Mouse (Mus musculus): ENCODE data around the gene Prpf3. TPM values are rescaled to one million over a fixed set of nuclear protein-coding genes. Genes with fewer than 3 reads are reported as not detected.
A peak's percentile ranks its signal among the peaks of the same experiment; 100 is the strongest.

The Prpf3 gene
- polyA plus RNA-seq, 1 experiment from 2014 or later = 30.7 TPM

GRCm38 (mm10) chr3:95879063-95879462 is 23.4 kb upstream of the Prpf3 start:
- H3K27ac ChIP-seq = no peak overlapping the region
- DNase-seq (no peak), ATAC-seq (ENCODE audit: low read depth) (no peak)
- WGBS (ENCODE audit: insufficient replicate concordance) = 81% methylated on average over 4 of the region's 4 CpGs
- peaks cover 37% of the 10 kb centered on the region for H3K4me1 ChIP-seq (replicated peaks)
- H3K27me3 ChIP-seq = peaks cover 23% of the 10 kb centered on the region
- no peak overlapping the region for H3K4me2 ChIP-seq
- H3K36me3 ChIP-seq = no peaks in the 10 kb centered on the region
- H3K9me3 ChIP-seq (replicated peaks) = no peaks in the 10 kb centered on the region
- H3K9ac ChIP-seq = no peak overlapping the region
- H3K4me3 ChIP-seq (replicated peaks) = no peak overlapping the region

DNA sequence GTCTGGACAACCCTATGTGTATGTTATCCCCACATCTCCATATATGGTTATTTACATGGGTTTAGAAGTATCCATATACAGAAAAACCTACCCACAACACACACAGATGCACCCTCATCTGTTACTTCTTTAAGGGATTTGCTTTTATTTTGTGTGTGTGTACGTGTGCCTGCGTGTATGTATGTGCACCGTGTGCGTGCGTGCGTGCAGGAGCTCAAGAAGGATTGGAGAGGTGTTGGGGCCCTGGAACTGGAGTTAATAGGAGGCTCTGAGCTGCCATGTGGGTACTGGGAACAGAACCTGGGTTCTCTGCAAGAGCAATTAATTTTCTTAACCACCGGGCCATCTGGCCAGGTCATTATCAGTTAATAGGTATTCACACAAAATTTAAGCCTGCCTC is 16.4 kb upstream of the Prpf3 start:
- DNase-seq = no peak
- H3K36me3 ChIP-seq = peaks cover 26% of the 10 kb centered on the region
- H3K27me3 ChIP-seq = no peaks in the 10 kb centered on the region
- peak overlapping the region; percentile 86 for H3K9ac ChIP-seq
- H3K9me3 ChIP-seq (replicated peaks) = no peaks in the 10 kb centered on the region
- H3K4me3 ChIP-seq (replicated peaks) = peak overlapping the region; percentile 74
- peaks cover 46% of the 10 kb centered on the region for H3K4me1 ChIP-seq (replicated peaks)
- H3K4me2 ChIP-seq = peak overlapping the region; percentile 81
- WGBS (ENCODE audit: insufficient replicate concordance) = 61% methylated on average over 7 of the region's 7 CpGs
- ATAC-seq (ENCODE audit: low read depth) = no peak
- H3K27ac ChIP-seq = peak overlapping the region; percentile 58

DNA sequence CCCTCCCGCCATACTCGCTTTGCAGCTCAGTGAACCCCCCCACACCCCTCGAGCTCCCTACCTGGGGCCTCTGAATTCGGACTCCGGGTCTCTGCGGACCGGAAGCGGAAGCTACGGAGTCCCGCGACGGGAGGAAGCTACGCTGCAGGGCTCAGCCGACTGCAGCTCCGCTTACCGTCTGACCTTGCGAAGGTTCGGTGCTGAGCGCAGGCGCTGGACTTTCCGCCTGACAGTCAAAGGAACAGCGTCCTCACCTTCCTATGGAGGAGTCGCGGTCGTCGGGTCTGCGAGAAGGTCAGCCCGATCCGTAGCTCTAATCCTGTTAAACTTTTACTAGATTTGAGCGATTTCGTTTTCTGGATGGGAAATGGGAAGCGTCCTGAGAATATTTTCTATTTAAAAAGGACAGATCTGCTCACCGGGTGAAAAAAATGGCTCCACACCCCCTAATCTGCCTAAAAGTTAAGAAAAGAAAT is 15.7 kb upstream of the Prpf3 start, which contains the start of gene Mrps21:
TSS of gene Mrps21 (minus strand) at position 128 of the 476 bp plus-strand sequence.
- peak; percentile 81 for DNase-seq
- WGBS (ENCODE audit: insufficient replicate concordance) = under 1% methylated on average over 33 of the region's 33 CpGs
- Histone ChIP-seq H3K27ac (peak within 1 kb of the TSS; percentile 89), H3K4me3 (replicated peaks) (peak within 1 kb of the TSS; percentile 74), H3K9ac (peak within 1 kb of the TSS; percentile 86), H3K4me2 (peak within 1 kb of the TSS; percentile 81), H3K9me3 (replicated peaks) (no peaks in the 10 kb centered on the region), H3K27me3 (no peaks in the 10 kb centered on the region), H3K36me3 (peaks cover 31% of the 10 kb centered on the region), H3K4me1 (replicated peaks) (peaks cover 46% of the 10 kb centered on the region)
- peak; percentile 94 for ATAC-seq (ENCODE audit: low read depth)

DNA sequence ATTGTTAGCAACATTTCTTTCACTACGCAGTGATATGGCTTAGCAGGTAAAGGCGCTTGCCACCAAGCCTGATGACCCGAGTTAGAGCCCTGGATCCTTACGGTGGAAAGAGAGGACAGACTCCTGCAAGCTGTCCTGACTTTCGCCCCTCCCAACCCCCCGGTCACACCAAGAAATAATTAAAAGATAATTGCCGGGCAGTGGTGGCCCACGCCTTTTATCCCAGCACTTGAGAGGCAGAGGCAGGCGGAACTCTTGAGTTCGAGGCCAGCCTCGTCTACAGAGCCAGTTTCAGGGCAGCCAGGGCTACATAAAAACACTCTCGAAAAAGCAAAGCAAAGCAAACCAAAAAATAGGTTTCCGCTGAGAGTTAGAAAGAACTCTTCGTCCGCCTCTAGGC is 15.3 kb upstream of the Prpf3 start:
- peaks cover 35% of the 10 kb centered on the region for H3K36me3 ChIP-seq
- DNase-seq = no peak
- H3K4me3 ChIP-seq (replicated peaks) = peak overlapping the region; percentile 74
- peak overlapping the region; percentile 86 for H3K9ac ChIP-seq
- peak overlapping the region; percentile 81 for H3K4me2 ChIP-seq
- H3K27me3 ChIP-seq = no peaks in the 10 kb centered on the region
- peak; percentile 51 for ATAC-seq (ENCODE audit: low read depth)
- peaks cover 46% of the 10 kb centered on the region for H3K4me1 ChIP-seq (replicated peaks)
- 3% methylated on average over 15 of the region's 15 CpGs for WGBS (ENCODE audit: insufficient replicate concordance)
- H3K27ac ChIP-seq = peak overlapping the region; percentile 89
- H3K9me3 ChIP-seq (replicated peaks) = no peaks in the 10 kb centered on the region

DNA sequence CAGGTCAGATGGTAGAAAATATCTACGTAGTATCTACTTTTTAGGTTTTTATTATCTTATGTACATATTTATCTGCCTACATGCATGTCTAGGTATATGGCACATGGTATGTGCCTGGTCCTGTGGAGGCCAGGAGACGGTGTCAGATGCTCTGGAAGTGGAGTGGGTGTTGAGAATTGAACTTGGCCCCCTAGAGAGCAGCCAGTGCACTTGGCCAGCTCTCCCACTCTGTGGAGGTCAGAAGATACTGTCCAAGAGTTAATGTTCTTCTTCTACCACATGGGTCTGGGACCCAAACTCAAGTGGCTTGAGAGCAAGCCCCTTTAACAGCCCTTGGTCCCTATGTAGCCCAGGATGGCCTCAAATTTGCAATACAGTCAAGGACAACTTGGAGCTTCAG is 11.7 kb upstream of the Prpf3 start:
- H3K36me3 ChIP-seq = peaks cover 58% of the 10 kb centered on the region
- no peak overlapping the region for H3K4me3 ChIP-seq (replicated peaks)
- no peaks in the 10 kb centered on the region for H3K9me3 ChIP-seq (replicated peaks)
- H3K27ac ChIP-seq = no peak overlapping the region
- ATAC-seq (ENCODE audit: low read depth) (no peak), DNase-seq (no peak)
- WGBS (ENCODE audit: insufficient replicate concordance) = 79% methylated on average over 2 of the region's 2 CpGs
- no peak overlapping the region for H3K9ac ChIP-seq
- H3K4me2 ChIP-seq = no peak overlapping the region
- no peaks in the 10 kb centered on the region for H3K27me3 ChIP-seq
- H3K4me1 ChIP-seq (replicated peaks) = peaks cover 31% of the 10 kb centered on the region

DNA sequence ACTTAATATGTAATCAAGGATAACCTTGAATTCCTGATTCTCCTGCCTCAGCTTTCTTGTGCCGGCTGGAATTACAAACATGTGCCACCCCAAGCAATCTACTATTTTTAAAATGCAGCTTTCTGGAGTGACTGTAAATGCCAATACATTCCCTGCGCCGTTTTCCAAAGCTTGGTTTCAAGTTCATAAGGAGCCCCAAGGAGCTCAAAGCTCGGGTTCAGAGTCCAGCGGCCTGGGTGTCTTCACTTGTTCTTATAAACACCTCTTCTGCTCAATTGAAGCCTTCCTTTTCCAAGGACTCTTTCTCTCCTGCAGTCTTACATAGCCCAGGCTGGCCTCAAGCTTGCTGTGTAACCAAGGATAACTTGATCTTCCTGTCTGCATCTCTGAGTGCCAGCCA is 10.4 kb upstream of the Prpf3 start:
- Histone ChIP-seq H3K4me2 (no peak overlapping the region), H3K27me3 (no peaks in the 10 kb centered on the region), H3K4me3 (replicated peaks) (no peak overlapping the region), H3K9me3 (replicated peaks) (no peaks in the 10 kb centered on the region), H3K27ac (no peak overlapping the region), H3K4me1 (replicated peaks) (peaks cover 26% of the 10 kb centered on the region), H3K36me3 (peaks cover 58% of the 10 kb centered on the region), H3K9ac (no peak overlapping the region)
- ATAC-seq (ENCODE audit: low read depth) (no peak), DNase-seq (no peak)
- WGBS (ENCODE audit: insufficient replicate concordance) = 85% methylated on average over 5 of the region's 5 CpGs

DNA sequence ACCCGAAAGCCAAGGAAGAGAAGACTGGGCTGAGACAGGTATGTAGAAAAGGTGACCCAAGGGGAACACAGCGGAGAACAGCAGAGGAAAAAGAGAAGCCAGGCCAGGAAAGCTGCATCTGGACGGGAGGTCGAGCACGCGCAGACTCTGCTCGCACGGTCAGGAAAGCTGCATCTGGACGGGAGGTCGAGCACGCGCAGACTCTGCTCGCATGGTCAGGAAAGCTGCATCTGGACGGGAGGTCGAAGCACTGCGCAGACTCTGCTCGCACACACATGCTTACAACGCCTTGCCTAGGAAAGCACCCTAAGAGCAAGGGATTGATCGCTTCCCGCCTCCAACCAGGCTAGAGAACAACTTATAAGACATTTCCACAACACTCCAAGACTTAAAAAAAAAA is 9.9 kb upstream of the Prpf3 start:
- H3K9me3 ChIP-seq (replicated peaks) = no peaks in the 10 kb centered on the region
- H3K36me3 ChIP-seq = peaks cover 58% of the 10 kb centered on the region
- H3K4me1 ChIP-seq (replicated peaks) = peaks cover 22% of the 10 kb centered on the region
- ATAC-seq (ENCODE audit: low read depth) (no peak), DNase-seq (no peak)
- H3K4me2 ChIP-seq = no peak overlapping the region
- H3K4me3 ChIP-seq (replicated peaks) = no peak overlapping the region
- H3K27ac ChIP-seq = no peak overlapping the region
- 0 out of 2 replicates have a peak overlapping the region, but pooled peaks have one; percentile 15 for H3K9ac ChIP-seq
- WGBS (ENCODE audit: insufficient replicate concordance) = 90% methylated on average over 20 of the region's 20 CpGs
- no peaks in the 10 kb centered on the region for H3K27me3 ChIP-seq

DNA sequence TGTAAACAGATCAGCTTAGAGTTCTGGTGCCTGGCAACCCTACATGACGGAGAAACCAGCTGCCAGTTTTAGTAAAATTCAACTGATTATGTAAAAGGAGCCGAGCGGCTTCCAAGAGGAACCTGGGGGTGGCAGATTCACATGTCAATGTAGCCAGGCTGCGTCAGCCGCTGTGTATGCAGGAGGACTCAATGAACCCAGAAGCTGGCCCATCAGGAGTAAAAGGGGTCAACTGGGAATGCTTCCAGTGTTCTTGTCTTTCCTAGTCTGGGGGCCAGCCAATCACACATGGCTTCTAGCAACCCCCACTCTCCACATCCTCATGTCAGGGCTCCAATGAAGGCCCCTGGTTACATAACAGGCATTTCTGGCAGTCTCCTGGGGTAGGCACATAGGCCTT is 9.4 kb upstream of the Prpf3 start:
- Histone ChIP-seq H3K27me3 (no peaks in the 10 kb centered on the region), H3K27ac (no peak overlapping the region), H3K4me2 (no peak overlapping the region), H3K9ac (peak overlapping the region; percentile 15; the same call in 1 of the 2 replicates), H3K4me1 (replicated peaks) (peaks cover 17% of the 10 kb centered on the region; the same call in 1 of the 2 replicates), H3K9me3 (replicated peaks) (no peaks in the 10 kb centered on the region), H3K36me3 (peaks cover 54% of the 10 kb centered on the region), H3K4me3 (replicated peaks) (no peak overlapping the region)
- DNase-seq (no peak), ATAC-seq (ENCODE audit: low read depth) (no peak)
- WGBS (ENCODE audit: insufficient replicate concordance) = 82% methylated on average over 5 of the region's 5 CpGs

GRCm38 (mm10) chr3:95863578-95863977 is 7.9 kb upstream of the Prpf3 start:
- no peak overlapping the region for H3K4me2 ChIP-seq
- 59% methylated on average over 7 of the region's 7 CpGs for WGBS (ENCODE audit: insufficient replicate concordance)
- H3K4me1 ChIP-seq (replicated peaks) = peaks cover 9% of the 10 kb centered on the region; the same call in 1 of the 2 replicates
- no peak overlapping the region for H3K9ac ChIP-seq
- no peak for DNase-seq
- H3K27me3 ChIP-seq = no peaks in the 10 kb centered on the region
- ATAC-seq (ENCODE audit: low read depth) = no peak
- peaks cover 40% of the 10 kb centered on the region for H3K36me3 ChIP-seq
- H3K9me3 ChIP-seq (replicated peaks) = no peaks in the 10 kb centered on the region
- no peak overlapping the region for H3K27ac ChIP-seq
- no peak overlapping the region for H3K4me3 ChIP-seq (replicated peaks)

- Histone ChIP-seq H3K4me2 (no peak overlapping the region), H3K9me3 (replicated peaks) (no peaks in the 10 kb centered on the region), H3K27ac (no peak overlapping the region), H3K9ac (no peak overlapping the region), H3K36me3 (peaks cover 30% of the 10 kb centered on the region), H3K27me3 (no peaks in the 10 kb centered on the region), H3K4me1 (replicated peaks) (peaks cover 9% of the 10 kb centered on the region; the same call in 1 of the 2 replicates), H3K4me3 (replicated peaks) (no peak overlapping the region)
- peak; percentile 74 for DNase-seq
- peak; percentile 79 for ATAC-seq (ENCODE audit: low read depth)
- WGBS (ENCODE audit: insufficient replicate concordance) = 35% methylated on average over 2 of the region's 2 CpGs
Observed at GRCm38 (mm10) chr3:95861796-95862195, 6.1 kb upstream of the Prpf3 start.

DNA sequence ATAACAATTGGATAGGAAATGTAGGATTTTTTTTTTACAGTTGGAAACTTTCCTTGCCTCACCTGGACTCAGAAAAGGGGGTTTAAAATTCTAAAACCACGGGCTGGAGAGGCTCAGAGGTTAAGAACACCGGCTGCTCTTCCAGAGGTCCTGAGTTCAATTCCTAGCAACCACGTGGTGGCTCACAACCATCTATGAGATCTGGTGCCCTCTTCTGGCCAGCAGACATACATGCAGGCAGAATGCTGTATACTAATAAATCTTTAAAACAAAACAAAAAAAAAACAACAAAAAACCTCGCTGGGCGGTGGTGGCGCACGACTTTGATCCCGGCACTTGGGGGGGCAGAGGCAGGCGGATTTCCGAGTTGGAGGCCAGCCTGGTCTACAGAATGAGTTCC is 5.5 kb upstream of the Prpf3 start:
- no peak for DNase-seq
- Histone ChIP-seq H3K4me1 (replicated peaks) (peaks cover 14% of the 10 kb centered on the region), H3K27me3 (no peaks in the 10 kb centered on the region), H3K4me2 (no peak overlapping the region), H3K4me3 (replicated peaks) (no peak overlapping the region), H3K9ac (no peak overlapping the region), H3K27ac (no peak overlapping the region), H3K9me3 (replicated peaks) (no peaks in the 10 kb centered on the region), H3K36me3 (peaks cover 25% of the 10 kb centered on the region)
- no peak for ATAC-seq (ENCODE audit: low read depth)
- 45% methylated on average over 10 of the region's 10 CpGs for WGBS (ENCODE audit: insufficient replicate concordance)

DNA sequence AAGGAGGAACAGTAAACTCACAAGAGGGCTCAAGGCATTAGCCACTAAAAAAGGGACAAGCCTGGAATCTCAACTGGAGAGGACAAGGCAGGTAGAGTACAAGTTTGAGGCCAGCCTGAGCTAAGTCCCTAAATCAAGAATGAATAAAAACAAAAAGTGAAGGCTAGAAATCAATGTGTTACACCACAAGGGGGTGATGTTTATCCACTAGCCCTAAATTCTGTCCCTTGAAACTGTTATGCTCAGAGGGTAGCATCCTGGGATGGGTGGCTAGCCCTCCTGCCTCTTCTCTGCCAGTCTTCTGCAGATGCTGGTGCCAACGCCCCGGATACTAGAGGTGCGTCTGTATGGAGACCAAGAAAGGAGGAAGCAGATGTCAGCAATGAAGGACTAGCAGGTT is 4.6 kb upstream of the Prpf3 start:
- Histone ChIP-seq H3K27me3 (no peaks in the 10 kb centered on the region), H3K36me3 (peaks cover 16% of the 10 kb centered on the region), H3K9ac (no peak overlapping the region), H3K4me1 (replicated peaks) (peaks cover 13% of the 10 kb centered on the region), H3K4me2 (no peak overlapping the region), H3K9me3 (replicated peaks) (no peaks in the 10 kb centered on the region), H3K27ac (no peak overlapping the region), H3K4me3 (replicated peaks) (no peak overlapping the region)
- WGBS (ENCODE audit: insufficient replicate concordance) = 71% methylated on average over 3 of the region's 3 CpGs
- DNase-seq (no peak), ATAC-seq (ENCODE audit: low read depth) (no peak)
